Mouse (Mus musculus): Measurements from ENCODE around the gene Rpe65. TPM values are rescaled to one million over a fixed set of nuclear protein-coding genes. Genes with fewer than 3 reads are reported as not detected.

The Rpe65 gene
- polyA plus RNA-seq (2017; shearing (Covaris generic)): not detected

GRCm38 (mm10) chr3:159598875-159599274 lies at the start of gene Rpe65:
Gene Rpe65 (plus strand): TSS chr3:159599175.

Other genes starting within 250 kb of the Rpe65 start
- gene Depdc1a, start 103.7 kb upstream of the Rpe65 start, polyA plus RNA-seq (2017; shearing (Covaris generic)): 0.91 TPM
- gene Wls, start 240.5 kb downstream of the Rpe65 start, polyA plus RNA-seq (2017; shearing (Covaris generic)): 68.4 TPM